Mouse (Mus musculus) liver, embryonic 13.5 days (tissue): ENCODE measurements around the gene Xlr5c. TPM values are rescaled to one million over a fixed set of nuclear protein-coding genes. Genes with fewer than 3 reads are reported as not detected.
"Not testable (repeated sequence)": the region's sequence is repeated elsewhere in the genome, so short reads cannot be mapped to it uniquely, and the experiment has no call there.

ENCODE experiments used
- ATAC-seq: fragments of 200-750 bp; cut with Nextera tagmentation; 2 replicates; pipeline ENCODE4 v1.8.0; 2017; ENCODE audit warnings: low read depth, mild to moderate bottlenecking, moderate number of reproducible peaks, moderate library complexity
- DNase-seq: peaks from one replicate; pipeline ENCODE4 v3.0.0; 2022
- H3K27ac ChIP-seq: fragments of 300-500 bp; sonication (generic); 2 replicates; pipeline ENCODE4 v1.5.1; 2015; ENCODE audit warnings: moderate library complexity, mild to moderate bottlenecking, inconsistent platforms
- H3K27me3 ChIP-seq: fragments of 300-500 bp; sonication (generic); 2 replicates; pipeline ENCODE4 v1.6.1; 2015; ENCODE audit warnings: mild to moderate bottlenecking, inconsistent platforms
- H3K36me3 ChIP-seq: fragments of 300-500 bp; sonication (generic); 2 replicates; pipeline ENCODE4 v1.6.1; 2015; ENCODE audit warnings: mild to moderate bottlenecking, inconsistent platforms
- H3K4me1 ChIP-seq: fragments of 300-500 bp; sonication (generic); replicated peaks from 2 replicates; pipeline ENCODE4 v1.6.1; 2015; ENCODE audit warnings: inconsistent platforms
- H3K4me2 ChIP-seq: fragments of 300-500 bp; sonication (generic); 2 replicates; pipeline ENCODE4 v1.6.1; 2015; ENCODE audit warnings: inconsistent platforms, mild to moderate bottlenecking, moderate library complexity
- H3K4me3 ChIP-seq: fragments of 300-500 bp; sonication (generic); replicated peaks from 2 replicates; pipeline ENCODE4 v1.5.1; 2015; ENCODE audit warnings: mild to moderate bottlenecking, inconsistent platforms
- H3K9ac ChIP-seq: fragments of 300-500 bp; sonication (generic); 2 replicates; pipeline ENCODE4 v1.6.1; 2015; ENCODE audit warnings: mild to moderate bottlenecking, inconsistent platforms
- H3K9me3 ChIP-seq: fragments of 300-500 bp; sonication (generic); replicated peaks from 2 replicates; pipeline ENCODE4 v1.6.1; 2016; ENCODE audit warnings: inconsistent platforms
- WGBS: fragments of 180-500 bp; shearing (Covaris S2); methylation state at CpG from one replicate; pipeline ENCODE4 v1.1.7; 2015; ENCODE audit not compliant: insufficient replicate concordance; 5-methylcytosine and 5-hydroxymethylcytosine counted together
- polyA plus RNA-seq: library from polyadenylated mRNA; unstranded; fragments of >200 nt; fragmentation: Nextera tagmentation; extraction: Ambion mirVana; gene quantifications from 2 replicates; pipeline ENCODE4 v1.2.1, GENCODE M21; 2015

Xlr5c gene
- polyA plus RNA-seq: not detected in 2 replicates

DNA sequence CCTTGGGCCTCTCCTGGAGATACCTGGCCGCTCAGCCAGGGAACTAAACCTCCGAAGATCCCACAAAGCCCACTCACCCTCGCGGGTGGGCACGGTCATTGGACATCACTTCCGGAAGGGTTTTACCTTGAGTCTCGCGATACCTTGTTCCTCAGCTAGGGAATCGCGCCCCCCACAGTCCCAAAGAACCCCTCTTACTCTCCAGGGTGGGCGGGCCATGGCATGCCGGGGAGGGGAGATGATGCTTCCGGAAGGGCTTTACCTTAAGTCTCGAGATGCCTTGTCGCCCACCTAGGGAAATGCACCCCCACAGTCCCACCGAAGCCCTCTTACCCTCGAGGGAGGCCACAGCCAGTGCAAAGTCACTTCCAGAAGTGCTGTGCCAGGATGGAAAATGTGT, at the start of gene Xlr5c, which contains the start of gene Xlr5a:
Gene Xlr5c (minus strand): TSS at position 101 of the 400 bp plus-strand sequence.
Gene Xlr5a (minus strand): TSS at position 101 of the 400 bp plus-strand sequence.
- H3K4me1 ChIP-seq, H3K9ac ChIP-seq, H3K9me3 ChIP-seq, H3K4me3 ChIP-seq, ATAC-seq, H3K4me2 ChIP-seq, H3K36me3 ChIP-seq, H3K27me3 ChIP-seq, H3K27ac ChIP-seq, DNase-seq: not testable (repeated sequence)
- WGBS: 76% methylated on average over 15 of the region's 17 CpGs

DNA sequence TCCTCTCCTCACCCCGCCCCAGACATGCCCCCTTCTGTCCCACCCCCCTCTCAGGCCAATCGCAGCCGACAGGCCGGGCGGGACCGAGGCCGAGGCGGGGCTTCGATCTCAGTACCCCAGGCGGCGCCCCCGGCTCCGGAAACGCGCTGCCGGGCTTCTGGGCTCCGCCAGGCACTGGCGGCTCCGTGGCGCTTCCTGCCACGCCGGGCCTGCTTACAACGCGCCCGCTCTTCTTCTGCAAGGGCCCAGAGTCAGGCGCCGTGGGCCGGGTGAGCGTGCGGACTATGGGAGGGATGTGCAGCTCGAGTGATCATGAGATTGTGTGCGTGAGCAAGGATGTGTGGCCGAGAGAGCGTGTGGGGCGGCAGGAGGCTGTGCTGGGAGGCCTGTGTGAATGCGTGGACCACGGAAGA, 49.7 kb upstream of the Xlr5c start, which contains the start of gene Zfp275:
Gene Zfp275 (plus strand): TSS at position 139 of the 413 bp plus-strand sequence.
- DNase-seq: peak; percentile 51
- Histone ChIP-seq H3K36me3 (no peaks in the 10 kb centered on the region), H3K9ac (peak within 1 kb of the TSS; percentile 65), H3K27ac (no peak within 1 kb of the TSS), H3K4me2 (peak within 1 kb of the TSS; percentile 72), H3K4me1 (peaks cover 17% of the 10 kb centered on the region), H3K27me3 (0 out of 2 replicates have a peak, but pooled peaks cover 2% of the 10 kb centered on the region), H3K4me3 (peak within 1 kb of the TSS; percentile 66), H3K9me3 (no peaks in the 10 kb centered on the region)
- peak; percentile 92 for ATAC-seq
- WGBS: 16% methylated on average over 36 of the region's 37 CpGs

DNA sequence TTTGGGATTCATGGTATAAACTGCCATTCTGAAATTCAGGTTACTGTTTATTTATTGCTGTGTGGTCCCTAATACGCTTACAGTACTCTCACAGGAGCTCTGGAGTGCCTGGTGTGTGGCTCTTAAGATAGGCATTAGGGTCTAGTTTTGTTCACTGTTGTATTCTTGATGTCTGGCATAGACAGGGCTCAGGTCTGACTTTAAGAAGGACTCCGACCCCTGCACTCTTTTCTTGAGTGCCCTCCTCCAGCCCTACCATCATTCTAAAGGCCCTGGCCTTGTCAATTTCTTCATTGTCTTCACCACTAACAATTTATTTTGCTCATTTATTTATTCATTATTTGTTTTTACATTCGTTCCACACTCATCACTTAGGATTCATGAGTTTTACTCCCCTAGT, 49.3 kb upstream of the Xlr5c start:
- Histone ChIP-seq H3K27me3 (0 out of 2 replicates have a peak, but pooled peaks cover 2% of the 10 kb centered on the region), H3K27ac (no peak overlapping the region), H3K4me2 (peak overlapping the region; percentile 72), H3K9me3 (no peaks in the 10 kb centered on the region), H3K4me3 (peak overlapping the region; percentile 66), H3K36me3 (no peaks in the 10 kb centered on the region), H3K4me1 (peaks cover 17% of the 10 kb centered on the region), H3K9ac (no peak overlapping the region)
- DNase-seq: no peak
- 30% methylated on average over 3 of the region's 3 CpGs for WGBS
- ATAC-seq: peak; percentile 13; the same call in 1 of the 2 replicates

DNA sequence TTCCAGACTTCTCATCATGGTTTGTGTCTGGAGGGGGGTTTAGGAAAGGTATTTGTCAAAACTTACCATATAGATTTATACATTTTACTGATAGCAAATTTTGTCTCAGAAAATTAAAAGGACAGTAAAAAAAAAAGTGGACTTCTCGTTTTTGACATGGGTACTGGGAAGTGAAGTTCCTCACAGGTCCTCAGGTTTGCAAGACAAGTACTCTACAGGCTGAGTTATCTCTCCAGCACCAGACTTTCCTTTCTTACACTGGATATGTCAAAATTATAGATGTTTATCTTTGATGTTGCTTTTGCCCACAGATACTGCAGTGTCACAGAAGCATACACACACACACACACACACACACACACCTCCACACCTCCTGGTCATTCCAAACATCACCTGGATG, 48.7 kb upstream of the Xlr5c start:
- ATAC-seq (no peak), DNase-seq (no peak)
- Histone ChIP-seq H3K4me2 (no peak overlapping the region), H3K4me3 (no peak overlapping the region), H3K27ac (no peak overlapping the region), H3K9me3 (no peaks in the 10 kb centered on the region), H3K9ac (no peak overlapping the region), H3K36me3 (no peaks in the 10 kb centered on the region), H3K27me3 (0 out of 2 replicates have a peak, but pooled peaks cover 2% of the 10 kb centered on the region), H3K4me1 (peaks cover 17% of the 10 kb centered on the region)
- WGBS: 10% methylated on average over 1 of the region's 1 CpGs

DNA sequence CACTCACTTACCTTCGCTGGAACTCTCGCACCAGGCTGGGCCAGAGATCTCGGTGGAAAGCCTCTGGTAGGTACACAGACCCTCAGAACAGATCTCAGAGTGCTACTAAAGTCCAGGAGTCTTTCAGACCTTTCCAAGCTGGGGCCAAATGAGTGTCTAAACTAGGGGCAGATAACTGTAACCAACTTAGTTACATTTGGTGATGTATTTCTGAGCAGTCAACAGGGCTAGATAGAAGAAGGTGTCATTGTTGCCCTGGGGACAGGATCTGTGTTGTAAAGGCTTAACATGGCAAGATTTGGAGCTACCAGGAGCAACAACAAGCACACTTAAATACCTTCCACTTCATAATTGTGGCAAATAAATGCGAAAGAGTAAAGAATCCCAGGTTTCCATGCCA, 44.0 kb upstream of the Xlr5c start, which contains the start of gene Gm45015:
Gene Gm45015 (minus strand): TSS at position 101 of the 400 bp plus-strand sequence.
- Histone ChIP-seq H3K9ac (no peak within 1 kb of the TSS), H3K4me3 (no peak within 1 kb of the TSS), H3K36me3 (no peaks in the 10 kb centered on the region), H3K27ac (no peak within 1 kb of the TSS), H3K9me3 (no peaks in the 10 kb centered on the region), H3K4me2 (no peak within 1 kb of the TSS), H3K27me3 (0 out of 2 replicates have a peak, but pooled peaks cover 3% of the 10 kb centered on the region), H3K4me1 (no peaks in the 10 kb centered on the region)
- DNase-seq (no peak), ATAC-seq (no peak)
- WGBS: 75% methylated on average over 4 of the region's 4 CpGs

DNA sequence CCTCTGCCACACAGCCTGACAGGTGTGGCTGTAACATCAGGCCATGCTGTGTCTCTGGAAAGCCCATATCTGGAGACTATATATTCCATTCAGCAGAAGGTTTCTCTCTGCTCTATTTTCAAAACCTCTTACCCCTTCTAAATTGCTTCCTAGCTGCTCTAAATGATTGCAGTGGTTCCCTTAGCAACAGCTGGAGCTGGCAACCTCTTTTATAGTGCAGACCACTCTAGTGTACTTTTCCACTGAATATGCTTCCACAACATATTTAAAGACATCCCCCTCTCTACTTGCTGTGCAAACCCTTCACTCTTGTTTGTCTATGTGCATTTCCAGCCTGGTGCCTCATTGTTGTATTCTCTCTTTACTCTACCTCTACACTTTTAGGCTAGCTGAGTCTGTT, 40.8 kb upstream of the Xlr5c start:
- no peaks in the 10 kb centered on the region for H3K4me1 ChIP-seq
- H3K36me3 ChIP-seq: no peaks in the 10 kb centered on the region
- H3K9me3 ChIP-seq: no peaks in the 10 kb centered on the region
- no peak for ATAC-seq
- H3K4me3 ChIP-seq: no peak overlapping the region
- no peak overlapping the region for H3K4me2 ChIP-seq
- no peak for DNase-seq
- H3K27ac ChIP-seq: no peak overlapping the region
- H3K9ac ChIP-seq: no peak overlapping the region
- H3K27me3 ChIP-seq: 0 out of 2 replicates have a peak, but pooled peaks cover 3% of the 10 kb centered on the region

DNA sequence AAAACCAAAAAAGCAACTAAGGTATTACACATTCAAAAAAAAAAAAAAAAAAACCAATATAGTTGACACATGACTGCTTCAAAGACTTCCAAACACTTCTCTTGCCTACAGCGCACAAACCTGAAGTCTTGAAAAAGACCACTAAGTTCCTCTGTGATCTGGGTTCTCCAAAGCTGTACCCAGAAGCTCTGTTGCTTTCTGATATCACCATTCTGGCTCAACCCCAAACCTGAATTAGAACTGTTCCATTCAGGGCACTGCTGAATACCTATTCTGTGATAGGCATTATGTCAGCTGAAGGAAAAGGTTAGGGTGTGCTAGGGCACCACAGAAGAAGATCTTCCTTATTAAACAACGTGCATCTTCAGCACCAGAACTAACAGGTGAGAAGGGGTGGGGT, 34.4 kb upstream of the Xlr5c start:
- no peaks in the 10 kb centered on the region for H3K4me1 ChIP-seq
- no peak for DNase-seq
- H3K27ac ChIP-seq: no peak overlapping the region
- H3K36me3 ChIP-seq: no peaks in the 10 kb centered on the region
- no peak overlapping the region for H3K4me2 ChIP-seq
- H3K9ac ChIP-seq: no peak overlapping the region
- no peak for ATAC-seq
- H3K9me3 ChIP-seq: no peaks in the 10 kb centered on the region
- 55% methylated on average over 2 of the region's 2 CpGs for WGBS
- 0 out of 2 replicates have a peak, but pooled peaks cover 6% of the 10 kb centered on the region for H3K27me3 ChIP-seq
- no peak overlapping the region for H3K4me3 ChIP-seq

DNA sequence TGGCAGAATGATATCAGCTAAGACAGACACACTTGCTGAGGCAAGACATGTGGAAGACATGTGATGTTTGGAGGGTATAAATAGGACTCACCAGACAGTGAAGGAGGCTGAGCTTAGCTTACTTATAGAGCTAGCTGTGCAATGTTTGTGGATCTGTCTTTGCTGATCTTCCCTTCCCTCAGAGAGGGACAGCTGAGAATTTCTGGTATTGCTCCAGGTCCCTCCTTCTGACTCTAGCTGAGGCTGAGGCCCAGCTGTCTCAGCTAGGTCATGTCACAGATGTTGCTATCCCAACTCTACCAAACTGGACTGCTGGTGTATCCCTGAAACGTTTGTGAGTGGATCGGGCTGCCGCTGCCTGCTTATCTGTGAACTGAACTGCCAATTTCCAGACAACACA, 28.3 kb upstream of the Xlr5c start:
- Histone ChIP-seq H3K27ac (no peak overlapping the region), H3K36me3 (no peaks in the 10 kb centered on the region), H3K4me3 (no peak overlapping the region), H3K9ac (no peak overlapping the region), H3K27me3 (no peaks in the 10 kb centered on the region), H3K9me3 (no peaks in the 10 kb centered on the region), H3K4me1 (no peaks in the 10 kb centered on the region), H3K4me2 (no peak overlapping the region)
- DNase-seq: no peak
- WGBS: 54% methylated on average over 3 of the region's 3 CpGs
- ATAC-seq: no peak

DNA sequence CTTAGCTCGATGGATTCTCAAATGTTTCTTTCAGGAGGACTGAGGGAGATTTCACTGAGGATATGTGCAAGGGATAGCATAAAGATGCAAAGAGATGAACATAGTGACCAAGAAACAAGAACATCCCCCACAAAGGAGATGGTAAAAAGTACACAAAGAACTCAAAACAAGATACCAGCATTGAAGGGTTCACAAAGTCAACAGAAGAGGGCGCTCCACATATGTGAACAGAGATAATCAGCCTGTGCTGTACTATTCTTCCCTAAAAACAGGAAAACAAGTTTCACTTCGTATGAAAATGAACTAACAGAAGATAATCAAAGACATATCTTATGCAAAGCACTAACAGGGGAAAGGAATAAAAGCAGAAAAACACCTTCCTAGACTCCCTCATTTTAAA, 19.7 kb upstream of the Xlr5c start:
- Histone ChIP-seq H3K4me2 (no peak overlapping the region), H3K27me3 (no peaks in the 10 kb centered on the region), H3K9me3 (no peaks in the 10 kb centered on the region), H3K27ac (no peak overlapping the region), H3K4me1 (no peaks in the 10 kb centered on the region), H3K4me3 (no peak overlapping the region), H3K9ac (no peak overlapping the region), H3K36me3 (no peaks in the 10 kb centered on the region)
- WGBS: 20% methylated on average over 3 of the region's 3 CpGs
- DNase-seq (no peak), ATAC-seq (no peak)

DNA sequence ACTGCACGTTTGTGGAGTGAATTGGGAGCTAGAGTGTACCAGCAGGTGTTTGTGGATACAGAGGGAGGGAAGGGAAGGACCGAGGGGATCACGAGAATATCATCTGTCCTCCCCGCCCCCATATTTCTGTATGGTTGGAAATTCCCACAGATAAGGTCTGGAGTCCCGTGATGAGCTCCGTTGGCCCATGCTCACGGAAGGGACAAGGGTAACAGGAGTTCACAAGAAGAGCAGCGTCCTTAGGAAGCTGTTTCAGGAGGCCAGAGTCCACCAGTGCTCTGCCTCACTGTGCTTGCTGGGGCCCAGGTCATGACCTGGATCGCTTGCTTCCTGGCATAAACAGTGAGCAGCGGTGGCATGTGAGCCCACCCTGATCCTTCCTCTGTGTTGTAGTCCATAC, 3.0 kb upstream of the Xlr5c start:
- WGBS: 48% methylated on average over 9 of the region's 10 CpGs
- H3K4me1 ChIP-seq, H3K9me3 ChIP-seq, H3K27me3 ChIP-seq, ATAC-seq, H3K27ac ChIP-seq, H3K4me2 ChIP-seq, DNase-seq, H3K9ac ChIP-seq, H3K36me3 ChIP-seq, H3K4me3 ChIP-seq: not testable (repeated sequence)

DNA sequence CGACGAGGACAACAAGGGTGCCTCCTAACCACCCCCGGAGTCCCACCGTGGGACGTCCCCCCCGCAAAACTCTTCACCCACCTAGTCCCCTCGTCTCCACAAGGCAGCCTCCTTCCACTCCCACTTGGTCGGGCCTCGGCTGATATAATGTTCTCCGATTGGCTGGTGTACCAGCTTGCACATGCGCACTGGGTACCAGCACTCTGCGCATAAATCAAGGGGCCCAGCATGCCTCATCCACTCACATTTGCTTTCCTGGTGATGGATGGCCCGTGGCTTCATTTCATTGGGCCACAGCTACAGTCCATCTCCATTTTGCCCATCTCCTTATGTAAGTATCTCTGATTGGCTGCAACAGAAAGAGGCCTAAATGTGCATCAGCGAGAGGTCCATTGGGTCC, 27.5 kb downstream of the Xlr5c start, which contains the start of gene Xlr3c:
Gene Xlr3c (minus strand): TSS at position 121 of the 400 bp plus-strand sequence.
- WGBS: 74% methylated on average over 14 of the region's 14 CpGs
- DNase-seq, ATAC-seq, H3K4me1 ChIP-seq, H3K27ac ChIP-seq, H3K4me3 ChIP-seq, H3K4me2 ChIP-seq, H3K9me3 ChIP-seq, H3K9ac ChIP-seq, H3K36me3 ChIP-seq, H3K27me3 ChIP-seq: not testable (repeated sequence)

DNA sequence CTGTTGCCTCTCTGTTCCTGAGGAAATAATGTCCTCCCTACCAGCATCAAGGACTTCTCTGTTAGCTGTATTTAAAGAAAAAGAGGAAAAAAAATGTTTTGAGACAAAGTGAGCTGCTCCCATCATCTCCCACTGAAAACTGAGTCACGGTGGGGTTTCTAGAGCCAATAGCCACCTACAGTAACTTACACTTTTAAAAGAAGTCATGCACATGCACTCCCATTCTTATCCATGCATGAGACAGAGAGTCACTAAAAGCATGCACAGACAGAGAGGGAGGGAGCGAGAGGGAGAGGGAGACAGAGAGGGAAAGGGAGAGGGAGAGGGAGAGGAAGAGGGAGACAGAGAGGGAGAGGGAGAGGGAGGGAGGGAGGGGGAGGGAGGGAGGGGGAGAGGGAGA, 30.3 kb downstream of the Xlr5c start:
- not testable (repeated sequence) for H3K9ac ChIP-seq, H3K4me1 ChIP-seq, ATAC-seq, H3K4me3 ChIP-seq, H3K4me2 ChIP-seq, DNase-seq, H3K9me3 ChIP-seq, H3K27ac ChIP-seq, H3K36me3 ChIP-seq, H3K27me3 ChIP-seq
- 63% methylated on average over 1 of the region's 2 CpGs for WGBS
